Comparison of ENCODE assay signal across 10 mouse cellular contexts in the genomic region with DNA sequence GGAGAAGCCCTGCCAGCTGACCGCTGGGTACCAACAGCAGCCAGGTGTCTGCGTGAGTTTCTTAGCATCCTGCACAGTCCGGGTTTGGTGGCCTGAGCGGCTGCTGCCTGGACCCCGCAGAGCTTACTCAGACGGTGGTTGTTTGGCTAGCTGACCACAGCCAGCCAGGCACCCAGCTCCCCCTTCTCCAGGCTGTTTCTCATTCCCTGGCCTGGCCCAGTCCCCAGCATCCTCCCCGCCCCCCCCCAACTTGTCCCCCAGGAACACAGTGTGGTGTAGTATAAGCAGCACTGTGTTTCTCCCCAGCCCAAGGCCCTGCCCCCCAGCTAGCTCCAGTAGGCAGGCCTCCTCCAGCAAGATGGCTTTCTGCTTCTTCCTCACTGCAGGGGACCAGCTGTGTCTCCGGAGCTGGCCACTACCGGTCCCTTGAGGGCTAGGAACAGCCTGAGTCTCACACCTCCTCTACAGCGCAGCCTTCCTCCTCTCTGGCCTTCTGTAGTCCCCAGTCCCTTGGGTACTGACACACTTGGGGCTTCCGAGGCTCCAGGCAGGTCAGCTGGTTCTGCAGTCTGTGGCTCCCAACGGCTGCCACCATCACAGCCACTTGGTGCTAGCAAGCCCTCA. TPM values are rescaled to one million over a fixed set of nuclear protein-coding genes. Genes with fewer than 3 reads are reported as not detected.
DNase-seq lines count a peak whose midpoint lies in the region; ATAC-seq and TF ChIP-seq lines count a peak whose summit lies in the region.
"Had no signal": no experiment of that assay in that cellular context is flagged by ENCODE, and none has a peak within 500 bp of the region (broad histone marks: within the 10 kb centered on the region; RNA-seq: fewer than 3 reads in every experiment).

No protein-coding gene starts in this region.

- peaks cover 91% of the 10 kb centered on the region for H3K4me1 ChIP-seq in kidney, embryonic 15.5 days
- peaks cover 18% of the 10 kb centered on the region for H3K4me1 ChIP-seq in cortical plate, adult 2 months (ENCODE audit: control insufficient read depth, insufficient read depth, low read length)
- peaks cover 52% of the 10 kb centered on the region for H3K4me1 ChIP-seq in intestine, embryonic 15.5 days (replicated peaks)

- no peaks in the 10 kb centered on the region for H3K9me3 ChIP-seq in kidney, embryonic 15.5 days (replicated peaks)
- H3K9me3 ChIP-seq in intestine, embryonic 15.5 days: no peaks in the 10 kb centered on the region
- H3K9me3 ChIP-seq: hindbrain, embryonic 15.5 days had no signal

- H3K4me3 ChIP-seq in kidney, embryonic 15.5 days (replicated peaks): peak overlapping the region; percentile 20
- no peak overlapping the region for H3K4me3 ChIP-seq in cortical plate, adult 2 months (ENCODE audit: insufficient read depth, low read length)
- H3K4me3 ChIP-seq in intestine, embryonic 15.5 days (replicated peaks): no peak overlapping the region
- H3K4me3 ChIP-seq: hindbrain, embryonic 15.5 days had no signal

- no peak for TF ChIP-seq CTCF in cortical plate, adult 2 months (IDR thresholded peaks at IDR 0.05; ENCODE audit: extremely low read depth, insufficient read depth, low read length)

- H3K36me3 ChIP-seq in kidney, embryonic 15.5 days: peaks cover 5% of the 10 kb centered on the region; the same call in 1 of the 2 replicates
- no peaks in the 10 kb centered on the region for H3K36me3 ChIP-seq in intestine, embryonic 15.5 days
- H3K36me3 ChIP-seq: hindbrain, embryonic 15.5 days had no signal

- DNase-seq in kidney, postnatal 4 days: no peak
- DNase-seq in 3134 (ENCODE audit: extremely low read depth, insufficient read length, low spot score): peak; percentile 71
- no peak for DNase-seq in adrenal gland, postnatal 4 days (ENCODE audit: low spot score in 2 of 2)
- no peak for DNase-seq in frontal cortex, adult 2 months (ENCODE audit: extremely low spot score in 1 of 2, low spot score in 1 of 2)
- no peak for DNase-seq in cerebellum, postnatal 36 days
- DNase-seq: cerebellum, adult 8-10 months had no signal

- peak overlapping the region; percentile 93 for H3K4me2 ChIP-seq in kidney, embryonic 15.5 days
- peak overlapping the region; percentile 37 for H3K4me2 ChIP-seq in intestine, embryonic 15.5 days (replicated peaks)
- H3K4me2 ChIP-seq: hindbrain, embryonic 15.5 days had no signal

- no peak for ATAC-seq in kidney, embryonic 15.5 days (replicated peaks; ENCODE audit: low FRiP score)
- ATAC-seq in intestine, embryonic 15.5 days: no peak

- no peak for TF ChIP-seq POLR2A in cortical plate, adult 2 months (IDR thresholded peaks at IDR 0.05; ENCODE audit: extremely low read depth, insufficient read depth, low read length)

- WGBS in kidney, embryonic 15.5 days: 54% methylated on average over 12 of the region's 12 CpGs
- 53% methylated on average over 12 of the region's 12 CpGs for WGBS in intestine, embryonic 15.5 days

- peak overlapping the region; percentile 91 for H3K27ac ChIP-seq in kidney, embryonic 15.5 days
- peak overlapping the region; percentile 20; the same call in 1 of the 2 replicates for H3K27ac ChIP-seq in cortical plate, adult 2 months (ENCODE audit: insufficient read depth, low read length)
- peak overlapping the region; percentile 44; the same call in 1 of the 2 replicates for H3K27ac ChIP-seq in intestine, embryonic 15.5 days
- H3K27ac ChIP-seq: hindbrain, embryonic 15.5 days had no signal

- peak overlapping the region; percentile 31; the same call in 1 of the 2 replicates for H3K9ac ChIP-seq in kidney, embryonic 15.5 days
- peak overlapping the region; percentile 17; the same call in 1 of the 2 replicates for H3K9ac ChIP-seq in intestine, embryonic 15.5 days
- H3K9ac ChIP-seq: hindbrain, embryonic 15.5 days had no signal

- H3K27me3 ChIP-seq in kidney, embryonic 15.5 days: no peaks in the 10 kb centered on the region
- H3K27me3 ChIP-seq in intestine, embryonic 15.5 days (replicated peaks): peaks cover 5% of the 10 kb centered on the region

RNA-seq across cellular contexts. Expression of gene Plxnd1, which starts 8.2 kb away (rescaled TPM):
- 47.3 and 52.7 TPM in 2 replicates for polyA plus RNA-seq in kidney, embryonic 15.5 days (2015; fragmentation: Nextera tagmentation; extraction: Ambion mirVana)
- polyA plus RNA-seq in cortical plate, adult 2 months (2012; rRNA removed): 103 and 115 TPM in 2 replicates
- 26.6 and 28.9 TPM in 2 replicates for polyA plus RNA-seq in intestine, embryonic 15.5 days (2015; fragmentation: Nextera tagmentation; extraction: Ambion mirVana)
- 100 to 1,000 TPM; 237 to 271 TPM for total RNA-seq in adrenal gland, postnatal 4 days (2021)
- 56.5 and 73.7 TPM in 2 replicates for polyA plus RNA-seq in frontal cortex, adult 2 months (2012; rRNA removed)

RNA-seq across cellular contexts. Expression of gene H1foo, which starts 41.8 kb away (rescaled TPM):
- polyA plus RNA-seq in kidney, embryonic 15.5 days (2015; fragmentation: Nextera tagmentation; extraction: Ambion mirVana): not detected in 2 replicates
- polyA plus RNA-seq in cortical plate, adult 2 months (2012; rRNA removed): not detected in 2 replicates
- not detected in 2 replicates for polyA plus RNA-seq in intestine, embryonic 15.5 days (2015; fragmentation: Nextera tagmentation; extraction: Ambion mirVana)
- total RNA-seq in adrenal gland, postnatal 4 days (2021): not detected
- polyA plus RNA-seq in frontal cortex, adult 2 months (2012; rRNA removed): not detected in 2 replicates
- polyA plus RNA-seq: hindbrain, embryonic 15.5 days had no signal

RNA-seq across cellular contexts. Expression of gene Rho, which starts 55.0 kb away (rescaled TPM):
- 0.10 and 0.14 TPM in 2 replicates for polyA plus RNA-seq in kidney, embryonic 15.5 days (2015; fragmentation: Nextera tagmentation; extraction: Ambion mirVana)
- polyA plus RNA-seq in cortical plate, adult 2 months (2012; rRNA removed): 0.84 and 0.91 TPM in 2 replicates
- 0.05 TPM in 1 of 2 replicates, not detected in the other for polyA plus RNA-seq in intestine, embryonic 15.5 days (2015; fragmentation: Nextera tagmentation; extraction: Ambion mirVana)
- total RNA-seq in adrenal gland, postnatal 4 days (2021): 1 to 10 TPM in 1 of 2 experiments, under 1 TPM in 1; 0.70 to 1.1 TPM
- 0.86 and 1.6 TPM in 2 replicates for polyA plus RNA-seq in frontal cortex, adult 2 months (2012; rRNA removed)

Comparison
In these comparisons a context has a peak if more than half of its experiments do, and no peak if none do; other contexts are left out.
1. H3K27ac ChIP-seq: peak in every context shown above with its lines; median percentile 91 in kidney, embryonic 15.5 days; 44 in intestine, embryonic 15.5 days; 20 in cortical plate, adult 2 months.